Mouse (Mus musculus): Measurements from ENCODE around the gene Cacng5.

DNA sequence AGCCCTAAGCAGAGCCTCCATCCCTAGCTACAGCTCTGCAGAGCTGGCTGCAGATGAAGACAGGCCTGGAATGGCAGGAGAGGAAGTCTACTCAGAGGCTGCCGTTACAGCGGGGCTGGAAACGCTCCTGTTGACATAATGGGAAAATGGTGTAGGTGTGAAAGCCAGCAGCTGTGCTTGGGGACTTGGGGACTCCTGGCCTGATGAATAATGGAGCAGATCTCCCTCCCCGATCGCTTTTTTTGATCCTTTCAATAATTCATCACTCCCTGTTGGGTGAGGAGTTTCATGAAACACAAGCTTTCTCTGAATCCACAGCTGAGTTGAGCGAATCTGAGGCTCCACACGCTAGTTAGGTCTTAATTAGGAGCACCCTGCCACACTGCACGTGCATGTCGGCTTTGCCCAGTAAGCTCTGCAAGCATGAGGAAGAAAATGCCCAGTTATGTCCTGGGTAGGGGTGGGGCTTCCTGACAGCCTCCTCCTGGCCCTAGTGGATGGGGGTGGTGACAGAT lies 2.9 kb upstream of the Cacng5 start:
- TF ChIP-seq CTCF (IDR thresholded peaks at IDR 0.05; ENCODE audit: insufficient read depth, low read length) (no peak), POLR2A (IDR thresholded peaks at IDR 0.05; ENCODE audit: borderline replicate concordance, extremely low read depth, low read depth, low read length) (no peak)

Measured in lung, adult 2 months (tissue).